Mouse (Mus musculus): ENCODE results near the gene Htatip2. TPM values are rescaled to one million over a fixed set of nuclear protein-coding genes. Genes with fewer than 3 reads are reported as not detected.

Gene Htatip2
- polyA plus RNA-seq, 1 experiment from 2014 or later = 8.3 TPM

DNA sequence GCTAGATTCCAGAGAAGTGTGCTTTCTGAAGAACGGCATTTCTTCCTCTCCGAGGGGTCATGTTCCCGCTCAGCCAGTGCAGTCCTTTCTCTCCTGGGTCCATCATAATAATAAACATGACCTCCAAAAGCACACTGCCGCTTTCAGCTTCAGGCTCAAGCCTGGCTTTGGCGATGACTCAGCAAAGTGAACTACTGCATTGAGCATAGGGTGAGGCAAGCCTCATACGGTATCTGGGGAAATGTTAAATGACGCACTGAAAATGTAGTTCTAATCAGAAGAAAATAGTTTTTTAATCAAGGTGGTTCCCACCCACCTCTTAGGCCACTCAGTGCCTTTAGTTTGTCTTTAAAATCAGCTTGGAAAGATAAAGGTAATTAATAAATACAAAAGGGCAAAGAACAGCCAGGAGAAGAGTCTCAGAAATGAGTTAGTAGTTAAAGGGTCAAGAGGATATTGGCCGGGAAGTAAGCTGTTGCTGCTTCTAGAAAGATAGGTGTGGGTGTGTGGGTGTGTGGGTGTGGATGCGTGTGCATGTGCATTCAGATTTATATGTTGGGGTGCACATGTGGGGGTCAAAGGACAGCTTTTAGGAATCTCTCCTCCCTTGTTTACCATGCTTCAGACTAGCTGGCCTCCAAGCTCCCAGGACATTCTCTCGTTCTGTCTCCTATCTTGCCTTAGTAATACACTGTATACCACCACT lies 5.2 kb downstream of the Htatip2 start:
- no peak overlapping the region for H3K4me3 ChIP-seq (replicated peaks)
- H3K36me3 ChIP-seq = no peaks in the 10 kb centered on the region
- no peak overlapping the region for H3K9ac ChIP-seq
- H3K9me3 ChIP-seq (replicated peaks) = no peaks in the 10 kb centered on the region
- no peak overlapping the region for H3K27ac ChIP-seq
- peaks cover under 1% of the 10 kb centered on the region for H3K4me1 ChIP-seq
- 61% methylated on average over 10 of the region's 10 CpGs for WGBS
- H3K4me2 ChIP-seq = no peak overlapping the region
- no peak for ATAC-seq (replicated peaks; ENCODE audit: low FRiP score)
- H3K27me3 ChIP-seq = no peaks in the 10 kb centered on the region

GRCm38 (mm10) chr7:49766166-49766565 lies 7.3 kb downstream of the Htatip2 start:
- H3K9me3 ChIP-seq (replicated peaks) = no peaks in the 10 kb centered on the region
- no peak for ATAC-seq (replicated peaks; ENCODE audit: low FRiP score)
- no peak overlapping the region for H3K9ac ChIP-seq
- H3K27me3 ChIP-seq = no peaks in the 10 kb centered on the region
- no peak overlapping the region for H3K4me2 ChIP-seq
- no peak overlapping the region for H3K27ac ChIP-seq
- no peaks in the 10 kb centered on the region for H3K4me1 ChIP-seq
- no peak overlapping the region for H3K4me3 ChIP-seq (replicated peaks)
- 89% methylated on average over 7 of the region's 7 CpGs for WGBS
- H3K36me3 ChIP-seq = no peaks in the 10 kb centered on the region

DNA sequence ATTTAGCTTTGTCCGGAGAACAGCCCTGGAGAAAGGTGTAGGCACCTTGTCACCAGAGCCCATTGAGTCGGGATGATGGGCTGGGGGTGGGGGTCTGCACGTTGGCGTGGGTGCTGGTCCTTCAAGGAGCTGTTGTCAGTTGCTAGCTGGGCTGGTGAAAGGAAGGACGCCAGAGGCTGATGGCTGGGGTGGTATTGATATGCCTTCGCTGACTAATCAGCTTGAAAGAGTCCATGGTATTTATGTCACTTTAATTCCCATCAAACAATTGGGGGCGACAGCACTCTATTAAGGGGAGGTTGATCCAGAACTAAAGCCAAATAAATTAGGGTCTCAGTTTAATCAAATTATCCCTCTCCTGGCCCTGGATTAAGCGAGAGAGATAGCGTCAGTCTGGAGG lies 9.6 kb downstream of the Htatip2 start:
- H3K4me1 ChIP-seq = no peaks in the 10 kb centered on the region
- no peaks in the 10 kb centered on the region for H3K27me3 ChIP-seq
- H3K36me3 ChIP-seq = no peaks in the 10 kb centered on the region
- 64% methylated on average over 9 of the region's 9 CpGs for WGBS
- no peak overlapping the region for H3K27ac ChIP-seq
- no peak for ATAC-seq (replicated peaks; ENCODE audit: low FRiP score)
- H3K4me3 ChIP-seq (replicated peaks) = no peak overlapping the region
- no peaks in the 10 kb centered on the region for H3K9me3 ChIP-seq (replicated peaks)
- no peak overlapping the region for H3K9ac ChIP-seq
- H3K4me2 ChIP-seq = no peak overlapping the region

DNA sequence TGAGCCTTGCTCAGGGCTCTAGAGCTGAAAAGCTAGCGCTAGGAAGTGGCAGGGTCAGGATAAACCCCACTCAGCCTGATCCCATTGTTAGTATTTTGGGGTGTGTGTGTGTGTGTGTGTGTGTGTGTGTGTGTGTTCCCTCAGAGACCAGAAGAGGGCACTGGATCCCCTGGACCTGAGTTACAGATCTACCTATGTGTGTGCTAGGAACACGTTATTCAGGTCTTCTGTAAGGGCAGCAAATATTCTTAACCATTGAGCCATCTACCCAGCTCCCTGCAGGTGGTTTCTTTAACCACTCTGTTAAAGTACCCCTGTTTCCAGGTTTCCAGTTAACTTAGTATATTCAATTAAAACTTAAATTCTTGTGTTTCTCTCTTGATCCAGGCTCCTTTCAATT lies 15.5 kb downstream of the Htatip2 start:
- no peak overlapping the region for H3K27ac ChIP-seq
- H3K4me3 ChIP-seq (replicated peaks) = no peak overlapping the region
- no peaks in the 10 kb centered on the region for H3K27me3 ChIP-seq
- no peak for ATAC-seq (replicated peaks; ENCODE audit: low FRiP score)
- H3K4me2 ChIP-seq = no peak overlapping the region
- peaks cover 8% of the 10 kb centered on the region for H3K4me1 ChIP-seq
- WGBS = 88% methylated on average over 2 of the region's 2 CpGs
- H3K36me3 ChIP-seq = no peaks in the 10 kb centered on the region
- no peak overlapping the region for H3K9ac ChIP-seq
- H3K9me3 ChIP-seq (replicated peaks) = no peaks in the 10 kb centered on the region

DNA sequence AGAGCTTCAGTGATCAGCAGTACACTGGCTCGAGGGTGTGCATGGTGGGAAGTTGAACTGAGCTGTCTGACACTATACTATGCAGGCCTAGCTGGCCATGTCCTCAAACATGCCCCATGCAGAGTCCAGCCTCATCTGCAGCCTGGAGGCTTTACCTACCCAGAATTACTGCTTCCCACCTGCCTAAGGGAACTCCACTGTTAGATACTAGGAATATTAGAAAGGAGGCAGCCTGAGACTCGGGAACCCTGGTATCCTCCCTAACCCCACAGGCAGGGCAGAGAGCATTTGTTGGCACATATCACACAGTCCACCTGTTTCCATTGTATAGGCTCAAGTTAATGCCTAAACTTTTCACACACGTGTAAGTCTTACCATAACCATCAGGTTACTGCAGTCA lies 18.7 kb downstream of the Htatip2 start:
- WGBS = 49% methylated on average over 3 of the region's 3 CpGs
- no peak overlapping the region for H3K27ac ChIP-seq
- H3K36me3 ChIP-seq = peaks cover 23% of the 10 kb centered on the region
- H3K9me3 ChIP-seq (replicated peaks) = no peaks in the 10 kb centered on the region
- H3K4me2 ChIP-seq = peak overlapping the region; percentile 92
- no peak overlapping the region for H3K4me3 ChIP-seq (replicated peaks)
- peaks cover 16% of the 10 kb centered on the region for H3K4me1 ChIP-seq
- H3K27me3 ChIP-seq = no peaks in the 10 kb centered on the region
- ATAC-seq (replicated peaks; ENCODE audit: low FRiP score) = peak; percentile 14; the same call in 1 of the 2 replicates
- no peak overlapping the region for H3K9ac ChIP-seq

- Histone ChIP-seq H3K4me1 (peaks cover 16% of the 10 kb centered on the region), H3K9me3 (replicated peaks) (no peaks in the 10 kb centered on the region), H3K27ac (peak within 1 kb of the TSS; percentile 80), H3K36me3 (peaks cover 30% of the 10 kb centered on the region), H3K4me2 (peak within 1 kb of the TSS; percentile 92), H3K4me3 (replicated peaks) (peak within 1 kb of the TSS; percentile 80), H3K9ac (peak within 1 kb of the TSS; percentile 72), H3K27me3 (no peaks in the 10 kb centered on the region)
- ATAC-seq (replicated peaks; ENCODE audit: low FRiP score) = peak; percentile 95
- under 1% methylated on average over 92 of the region's 92 CpGs for WGBS
Measured at GRCm38 (mm10) chr7:49778114-49778901, 19.4 kb downstream of the Htatip2 start, which contains the start of gene Prmt3. Gene Prmt3 (plus strand): TSS chr7:49778346.

DNA sequence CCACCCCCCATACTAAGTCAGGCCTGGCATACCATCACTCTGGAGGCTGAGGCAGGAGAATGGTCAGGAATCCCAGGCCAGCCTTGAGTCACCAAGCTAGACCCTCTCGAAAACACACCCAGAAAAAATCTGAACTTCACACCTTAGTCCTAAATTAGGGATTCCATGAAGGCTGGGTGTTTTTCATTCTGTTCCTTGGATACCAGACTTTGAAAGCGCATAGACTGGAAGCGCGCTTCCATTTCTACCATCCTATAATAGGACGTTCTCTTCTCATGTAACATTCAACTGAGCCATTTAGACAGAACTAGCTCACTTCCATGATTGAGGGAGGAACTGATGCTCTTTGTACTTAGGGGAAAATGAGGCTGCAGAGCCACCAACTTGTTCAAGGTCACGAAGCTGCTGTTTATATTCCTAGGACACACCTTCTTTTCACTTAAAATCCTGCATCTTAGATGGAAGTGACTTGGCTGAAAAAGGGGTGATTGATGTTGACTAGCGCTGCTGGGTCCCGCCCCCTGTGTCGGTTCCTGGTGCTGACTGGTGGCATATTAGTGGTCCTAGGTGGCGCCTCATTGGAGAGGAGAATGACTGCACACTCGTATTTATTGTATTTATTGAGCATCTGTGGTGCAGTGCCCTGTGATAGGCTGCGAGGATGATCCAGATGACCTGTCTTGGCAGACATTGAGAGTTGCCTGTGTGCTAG lies 20.1 kb downstream of the Htatip2 start:
- Histone ChIP-seq H3K4me3 (replicated peaks) (peak overlapping the region; percentile 80), H3K4me1 (peaks cover 16% of the 10 kb centered on the region), H3K27ac (peak overlapping the region; percentile 80), H3K36me3 (peaks cover 38% of the 10 kb centered on the region), H3K4me2 (peak overlapping the region; percentile 92), H3K9me3 (replicated peaks) (no peaks in the 10 kb centered on the region), H3K9ac (peak overlapping the region; percentile 72), H3K27me3 (no peaks in the 10 kb centered on the region)
- 71% methylated on average over 12 of the region's 12 CpGs for WGBS
- ATAC-seq (replicated peaks; ENCODE audit: low FRiP score) = no peak; the same call in 1 of the 2 replicates

GRCm38 (mm10) chr7:49783017-49783416 lies 24.1 kb downstream of the Htatip2 start:
- H3K27ac ChIP-seq = no peak overlapping the region
- H3K4me3 ChIP-seq (replicated peaks) = no peak overlapping the region
- H3K4me2 ChIP-seq = no peak overlapping the region
- WGBS = 91% methylated on average over 2 of the region's 2 CpGs
- no peaks in the 10 kb centered on the region for H3K27me3 ChIP-seq
- peaks cover 71% of the 10 kb centered on the region for H3K36me3 ChIP-seq
- H3K9me3 ChIP-seq (replicated peaks) = no peaks in the 10 kb centered on the region
- H3K4me1 ChIP-seq = peaks cover 16% of the 10 kb centered on the region
- ATAC-seq (replicated peaks; ENCODE audit: low FRiP score) = no peak
- H3K9ac ChIP-seq = no peak overlapping the region

DNA sequence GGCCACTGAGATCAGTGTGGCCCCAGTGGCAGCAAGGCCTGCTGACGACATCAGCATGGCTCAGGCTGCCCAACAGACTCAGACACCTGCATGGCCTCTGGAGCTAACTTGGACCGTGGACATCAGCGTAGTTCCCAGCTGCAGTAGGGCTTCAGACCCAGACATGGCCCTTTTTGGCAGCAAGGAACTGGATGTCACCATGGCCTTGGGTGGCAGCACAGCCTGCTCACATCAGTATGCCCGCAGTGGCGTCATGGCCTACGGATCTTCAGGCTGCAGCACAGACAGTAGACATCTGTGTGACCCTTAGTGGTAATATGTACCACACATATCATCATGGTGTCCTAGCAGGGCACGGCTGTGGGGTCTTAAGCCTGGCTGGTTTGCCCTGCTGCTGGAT lies 26.2 kb downstream of the Htatip2 start:
- Histone ChIP-seq H3K9ac (no peak overlapping the region), H3K4me1 (peaks cover under 1% of the 10 kb centered on the region), H3K27ac (no peak overlapping the region), H3K4me3 (replicated peaks) (no peak overlapping the region), H3K27me3 (no peaks in the 10 kb centered on the region), H3K36me3 (peaks cover 85% of the 10 kb centered on the region), H3K4me2 (no peak overlapping the region), H3K9me3 (replicated peaks) (no peaks in the 10 kb centered on the region)
- ATAC-seq (replicated peaks; ENCODE audit: low FRiP score) = no peak
- 92% methylated on average over 7 of the region's 7 CpGs for WGBS

GRCm38 (mm10) chr7:49786618-49787382 lies 27.9 kb downstream of the Htatip2 start:
- WGBS = 45% methylated on average over 12 of the region's 12 CpGs
- Histone ChIP-seq H3K4me1 (peaks cover 4% of the 10 kb centered on the region), H3K27ac (no peak overlapping the region), H3K9ac (no peak overlapping the region), H3K27me3 (no peaks in the 10 kb centered on the region), H3K9me3 (replicated peaks) (no peaks in the 10 kb centered on the region), H3K36me3 (peaks cover 88% of the 10 kb centered on the region), H3K4me3 (replicated peaks) (no peak overlapping the region), H3K4me2 (no peak overlapping the region)
- peak; percentile 54 for ATAC-seq (replicated peaks; ENCODE audit: low FRiP score)

- Histone ChIP-seq H3K27ac (no peak overlapping the region), H3K36me3 (peaks cover 85% of the 10 kb centered on the region), H3K4me1 (peaks cover 4% of the 10 kb centered on the region), H3K9ac (no peak overlapping the region), H3K27me3 (no peaks in the 10 kb centered on the region), H3K4me2 (no peak overlapping the region), H3K9me3 (replicated peaks) (no peaks in the 10 kb centered on the region), H3K4me3 (replicated peaks) (no peak overlapping the region)
- no peak for ATAC-seq (replicated peaks; ENCODE audit: low FRiP score)
- WGBS = 81% methylated on average over 3 of the region's 3 CpGs
Measured at GRCm38 (mm10) chr7:49787383-49787645, 28.4 kb downstream of the Htatip2 start.
